Mouse (Mus musculus): Measurements from ENCODE around the gene Dusp18.

The Dusp18 gene

DNA sequence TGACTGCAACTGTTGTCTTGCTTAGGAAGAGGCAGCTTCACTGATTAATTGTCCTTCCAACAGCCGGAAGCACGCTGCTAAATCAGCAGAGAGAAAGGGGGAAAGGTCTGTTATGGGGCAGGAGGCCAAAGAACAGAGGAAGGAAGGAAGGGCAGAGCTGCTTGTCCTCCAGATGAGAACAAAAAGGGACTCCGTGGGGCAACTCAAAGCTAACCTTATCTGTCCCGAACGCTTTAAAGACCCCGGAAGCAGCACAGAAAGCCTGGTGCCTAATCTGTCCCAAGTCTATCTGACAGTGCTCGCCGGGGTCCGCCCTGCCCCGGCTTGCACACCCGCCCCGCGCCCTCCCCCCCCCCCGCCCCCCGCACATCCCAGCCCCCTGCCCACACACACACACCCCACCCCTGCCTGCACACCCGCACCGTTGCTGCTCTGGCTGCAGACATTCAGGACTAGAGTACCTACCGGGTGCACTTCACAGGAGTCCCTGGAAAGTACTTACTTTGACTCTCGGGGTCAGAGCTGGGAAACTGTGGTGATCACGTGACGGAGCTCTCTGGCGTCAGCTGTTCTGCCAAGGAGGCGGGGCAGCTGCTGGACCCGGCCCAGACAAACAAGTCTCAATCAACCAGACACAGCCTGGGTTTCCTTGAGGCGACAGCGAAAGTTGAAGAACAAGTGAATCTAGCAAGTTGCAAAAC is 36.6 kb downstream of the Dusp18 start, which contains the start of gene Tcn2:
Tcn2 (minus strand) TSS at position 649 of the 701 bp plus-strand sequence.
- peak; percentile 13 for DNase-seq

DNA sequence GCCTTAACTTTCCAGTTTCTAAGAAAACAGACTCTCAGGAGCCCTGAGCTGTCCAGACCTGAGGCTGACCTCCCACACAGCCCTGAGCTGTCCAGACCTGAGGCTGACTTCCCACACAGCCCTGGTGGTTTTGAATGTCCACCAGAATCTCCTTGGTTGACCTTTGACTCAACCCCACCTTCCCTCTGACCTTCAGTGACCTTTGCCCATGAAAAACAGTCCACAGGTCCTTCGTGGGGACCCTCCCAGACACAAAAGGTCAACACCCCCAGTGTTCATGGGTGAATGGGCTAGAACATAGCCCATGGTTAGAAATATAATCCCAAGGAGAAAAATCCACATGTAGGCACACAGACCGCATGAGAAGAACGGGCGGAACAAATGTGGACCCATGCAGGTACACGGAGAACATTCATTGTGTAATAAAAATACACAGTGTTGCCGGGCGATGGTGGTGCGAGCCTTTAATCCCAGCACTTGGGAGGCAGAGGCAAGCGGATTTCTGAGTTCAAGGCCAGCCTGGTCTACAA is 38.8 kb downstream of the Dusp18 start:
- no peak for DNase-seq

- DNase-seq = no peak
These were observed 40.1 kb downstream of the Dusp18 start for GRCm38 (mm10) chr11:3935135-3935534.

DNA sequence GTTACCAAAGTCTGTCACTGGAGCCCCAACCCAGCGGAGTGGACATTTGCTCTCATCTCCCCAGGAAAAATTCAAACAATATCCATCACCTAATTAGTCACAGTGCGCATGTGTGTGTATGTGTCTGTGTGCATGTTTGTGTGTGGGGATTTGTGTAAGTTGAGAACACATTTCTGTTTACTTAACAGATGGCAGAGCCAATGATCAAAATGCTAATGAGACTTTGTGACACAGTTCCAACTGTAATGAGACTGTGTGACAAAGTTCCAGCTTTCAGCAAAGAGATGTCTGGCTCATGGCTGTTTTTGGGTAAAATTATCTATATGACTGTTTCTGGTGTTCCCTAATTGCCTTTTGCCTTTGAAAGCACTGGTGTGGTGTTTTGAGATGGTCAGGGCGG is 41.3 kb downstream of the Dusp18 start:
- DNase-seq = no peak

DNA sequence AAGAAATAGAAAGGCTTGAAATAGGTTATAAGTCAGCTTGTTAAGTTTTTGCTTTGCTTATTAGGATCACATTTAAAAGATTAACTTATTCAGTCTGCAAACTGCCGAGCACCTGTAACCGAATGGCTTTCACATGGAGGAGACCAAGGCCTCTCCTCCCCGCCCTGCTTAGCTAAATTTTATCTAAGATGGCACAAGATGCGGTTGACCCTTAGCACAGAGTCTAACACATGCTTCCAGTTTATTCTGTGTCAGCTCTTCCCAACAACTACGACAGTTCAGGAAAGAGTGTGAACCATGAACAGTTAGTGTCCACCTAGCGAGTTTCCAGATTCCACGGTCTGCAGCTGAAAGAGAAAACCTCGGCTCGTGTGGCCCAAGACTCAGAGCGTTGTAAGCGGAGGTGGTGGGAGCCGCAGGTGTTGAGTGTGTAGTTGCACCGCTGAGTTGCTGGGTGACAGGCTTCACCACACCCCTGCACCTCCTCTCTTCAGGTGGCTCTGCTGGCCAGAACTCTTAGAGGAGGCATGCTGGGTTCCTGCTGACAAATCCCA is 42.4 kb downstream of the Dusp18 start:
- DNase-seq = no peak

DNA sequence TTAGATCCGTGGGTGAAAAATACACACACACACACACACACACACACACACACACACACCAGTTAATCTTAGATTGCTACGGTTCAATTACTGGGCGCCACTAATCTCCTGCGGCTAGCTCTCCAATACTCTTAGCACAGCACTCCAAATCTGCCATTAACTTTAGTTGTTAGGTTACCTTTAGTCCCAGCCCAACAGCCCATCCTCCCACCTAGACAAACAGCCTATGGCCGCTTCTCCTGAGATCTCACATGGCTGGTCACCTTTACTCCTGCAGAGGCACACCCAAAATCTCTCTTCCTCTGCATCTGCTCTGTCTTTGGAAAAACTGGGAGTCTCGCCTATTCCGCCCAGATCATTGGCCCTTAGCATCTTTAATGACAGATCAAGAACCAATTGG is 46.3 kb downstream of the Dusp18 start:
- DNase-seq = no peak

GRCm38 (mm10) chr11:3946386-3946785 is 51.3 kb downstream of the Dusp18 start:
- DNase-seq = no peak
